Mouse (Mus musculus): ENCODE results near the gene Heatr4. TPM values are rescaled to one million over a fixed set of nuclear protein-coding genes. Genes with fewer than 3 reads are reported as not detected.
"Not testable (repeated sequence)": the region's sequence is repeated elsewhere in the genome, so short reads cannot be mapped to it uniquely, and the experiment has no call there.

The Heatr4 gene
- polyA plus RNA-seq, 1 experiment from 2014 or later: not detected

DNA sequence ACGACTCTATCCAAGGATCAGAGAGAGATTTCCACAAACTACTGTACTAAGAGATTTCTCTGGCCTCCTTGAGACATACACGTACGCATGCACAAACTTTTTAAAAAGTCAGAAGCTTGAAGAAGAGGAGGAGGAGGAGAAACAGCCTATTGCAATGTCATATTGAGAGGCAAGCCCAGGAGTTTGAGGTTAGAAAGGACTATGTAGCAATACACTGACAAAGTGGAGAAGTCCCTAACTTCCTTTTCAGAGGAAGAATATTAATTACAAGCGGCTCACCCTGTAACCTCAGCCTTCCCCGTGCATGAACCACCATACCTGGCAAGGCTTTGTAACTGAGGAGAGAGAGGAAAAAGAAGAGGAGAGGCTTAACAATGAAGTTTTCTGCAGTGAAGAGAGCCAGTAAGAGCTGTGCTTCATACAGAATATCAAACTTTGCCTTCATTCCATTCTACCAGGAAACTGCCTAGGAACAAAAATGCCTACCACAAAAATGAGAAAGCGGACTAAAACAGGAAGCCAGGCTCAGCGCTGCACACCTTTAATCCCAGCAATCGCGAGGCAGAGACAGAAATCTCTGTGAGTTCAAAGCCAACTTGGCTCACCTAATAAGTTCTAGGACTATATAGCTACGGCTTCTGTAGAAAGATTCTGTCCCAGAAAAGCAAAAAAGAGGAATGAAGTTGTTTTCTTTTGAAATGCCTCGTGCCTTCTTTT is 34.7 kb downstream of the Heatr4 start:
- Histone ChIP-seq H3K4me3 (peak overlapping the region; percentile 90), H3K27me3 (no peaks in the 10 kb centered on the region), H3K9ac (peak overlapping the region; percentile 88), H3K4me1 (peaks cover 28% of the 10 kb centered on the region), H3K36me3 (0 out of 2 replicates have a peak, but pooled peaks cover 6% of the 10 kb centered on the region), H3K9me3 (replicated peaks) (no peaks in the 10 kb centered on the region), H3K4me2 (replicated peaks) (peak overlapping the region; percentile 77), H3K27ac (peak overlapping the region; percentile 44; the same call in 1 of the 2 replicates)
- 29% methylated on average over 11 of the region's 11 CpGs for WGBS
- ATAC-seq (ENCODE audit: low FRiP score): no peak

DNA sequence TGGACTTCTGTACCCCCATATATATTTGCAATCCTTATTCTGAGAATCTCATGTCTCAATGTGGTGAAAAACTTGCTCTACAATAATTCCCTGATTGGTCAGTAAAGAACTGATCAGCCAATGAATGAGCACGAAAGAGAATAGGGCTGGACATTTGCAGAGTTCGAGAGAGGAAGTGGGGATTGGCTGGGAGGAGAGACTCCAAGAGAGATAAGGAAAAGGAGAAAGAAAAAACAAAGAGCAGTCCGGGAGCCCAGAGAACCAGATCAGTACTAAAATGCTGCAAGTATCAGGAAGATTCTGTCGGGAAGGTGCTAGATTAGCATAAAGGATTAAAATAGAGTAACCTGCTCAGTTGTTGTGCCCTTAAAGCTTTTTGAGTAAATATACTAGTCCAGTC is 35.6 kb downstream of the Heatr4 start:
- Histone ChIP-seq H3K36me3 (0 out of 2 replicates have a peak, but pooled peaks cover 6% of the 10 kb centered on the region), H3K4me2 (replicated peaks) (no peak overlapping the region), H3K9me3 (replicated peaks) (no peaks in the 10 kb centered on the region), H3K4me3 (no peak overlapping the region), H3K4me1 (peaks cover 28% of the 10 kb centered on the region), H3K27ac (no peak overlapping the region), H3K27me3 (no peaks in the 10 kb centered on the region), H3K9ac (no peak overlapping the region)
- no peak for ATAC-seq (ENCODE audit: low FRiP score)
- WGBS: 80% methylated on average over 4 of the region's 4 CpGs

GRCm38 (mm10) chr12:83947260-83947811 is 37.3 kb downstream of the Heatr4 start:
- peaks cover 18% of the 10 kb centered on the region for H3K4me1 ChIP-seq
- H3K27ac ChIP-seq: no peak overlapping the region
- H3K9me3 ChIP-seq (replicated peaks): no peaks in the 10 kb centered on the region
- no peak overlapping the region for H3K4me3 ChIP-seq
- 89% methylated on average over 8 of the region's 8 CpGs for WGBS
- 0 out of 2 replicates have a peak, but pooled peaks cover 2% of the 10 kb centered on the region for H3K36me3 ChIP-seq
- no peak overlapping the region for H3K4me2 ChIP-seq (replicated peaks)
- no peaks in the 10 kb centered on the region for H3K27me3 ChIP-seq
- no peak overlapping the region for H3K9ac ChIP-seq
- no peak for ATAC-seq (ENCODE audit: low FRiP score)

DNA sequence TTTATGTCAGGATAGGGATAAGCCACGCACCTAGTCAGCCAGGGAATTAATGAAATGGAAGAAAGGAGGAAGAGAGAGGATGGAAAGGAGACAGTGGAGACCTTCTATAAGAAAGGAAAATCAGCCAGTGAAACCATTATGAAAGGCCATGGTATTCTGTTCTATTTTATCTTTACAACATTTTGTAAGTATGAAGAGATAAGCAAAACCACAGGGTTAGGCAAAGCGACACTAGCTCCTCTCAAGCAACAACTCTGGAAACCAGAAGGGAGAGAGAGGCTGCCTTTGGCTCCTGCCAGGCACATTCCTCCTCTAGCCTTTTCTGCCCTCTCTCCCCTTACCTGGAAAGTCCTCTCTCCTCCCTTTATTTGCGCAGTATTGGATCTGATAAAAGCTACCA is 42.7 kb downstream of the Heatr4 start:
- Histone ChIP-seq H3K9ac (no peak overlapping the region), H3K27me3 (no peaks in the 10 kb centered on the region), H3K4me1 (no peaks in the 10 kb centered on the region), H3K27ac (no peak overlapping the region), H3K36me3 (no peaks in the 10 kb centered on the region), H3K4me3 (no peak overlapping the region), H3K4me2 (replicated peaks) (no peak overlapping the region), H3K9me3 (replicated peaks) (no peaks in the 10 kb centered on the region)
- no peak for ATAC-seq (ENCODE audit: low FRiP score)
- WGBS: 75% methylated on average over 3 of the region's 3 CpGs

- Histone ChIP-seq H3K4me3 (no peak overlapping the region), H3K36me3 (no peaks in the 10 kb centered on the region), H3K4me1 (no peaks in the 10 kb centered on the region), H3K9ac (no peak overlapping the region), H3K9me3 (replicated peaks) (no peaks in the 10 kb centered on the region), H3K27ac (no peak overlapping the region), H3K27me3 (no peaks in the 10 kb centered on the region), H3K4me2 (replicated peaks) (no peak overlapping the region)
- 61% methylated on average over 4 of the region's 4 CpGs for WGBS
- ATAC-seq (ENCODE audit: low FRiP score): no peak
These were observed 44.6 kb downstream of the Heatr4 start for GRCm38 (mm10) chr12:83940031-83940430.

- no peak overlapping the region for H3K4me2 ChIP-seq (replicated peaks)
- no peak overlapping the region for H3K4me3 ChIP-seq
- 78% methylated on average over 2 of the region's 2 CpGs for WGBS
- no peak for ATAC-seq (ENCODE audit: low FRiP score)
- no peaks in the 10 kb centered on the region for H3K36me3 ChIP-seq
- H3K4me1 ChIP-seq: no peaks in the 10 kb centered on the region
- H3K9ac ChIP-seq: no peak overlapping the region
- no peaks in the 10 kb centered on the region for H3K27me3 ChIP-seq
- H3K27ac ChIP-seq: no peak overlapping the region
- H3K9me3 ChIP-seq (replicated peaks): no peaks in the 10 kb centered on the region
These were observed 45.3 kb downstream of the Heatr4 start for GRCm38 (mm10) chr12:83939332-83939731.

DNA sequence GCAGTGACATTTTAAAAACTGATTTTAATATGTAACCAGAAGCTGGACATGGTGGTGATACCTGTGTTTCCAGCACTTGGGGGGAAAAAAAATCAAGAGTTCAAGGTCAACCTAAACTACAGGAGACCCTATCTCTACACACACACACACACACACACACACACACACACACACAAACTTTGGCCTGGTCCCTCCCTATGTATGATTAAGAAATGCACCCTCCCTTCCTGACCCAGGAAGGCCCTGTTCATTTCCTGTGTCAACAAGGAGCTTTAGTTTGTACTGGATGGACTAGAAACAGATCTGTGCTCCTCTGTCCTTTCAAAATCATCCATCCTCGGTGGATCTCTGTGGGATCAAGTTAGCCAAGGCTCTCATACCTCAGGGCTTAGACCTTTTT is 46.1 kb downstream of the Heatr4 start:
- H3K4me2 ChIP-seq (replicated peaks); H3K27ac ChIP-seq; H3K4me3 ChIP-seq; H3K4me1 ChIP-seq; H3K9ac ChIP-seq; H3K36me3 ChIP-seq; ATAC-seq (ENCODE audit: low FRiP score); H3K9me3 ChIP-seq (replicated peaks); H3K27me3 ChIP-seq: not testable (repeated sequence)
- WGBS: 56% methylated on average over 1 of the region's 1 CpGs

GRCm38 (mm10) chr12:83937600-83937999 is 47.1 kb downstream of the Heatr4 start:
- Histone ChIP-seq H3K4me3 (no peak overlapping the region), H3K4me1 (no peaks in the 10 kb centered on the region), H3K36me3 (no peaks in the 10 kb centered on the region), H3K27me3 (no peaks in the 10 kb centered on the region; the same call in 1 of the 2 replicates), H3K27ac (no peak overlapping the region), H3K4me2 (replicated peaks) (no peak overlapping the region), H3K9ac (no peak overlapping the region), H3K9me3 (replicated peaks) (no peaks in the 10 kb centered on the region)
- ATAC-seq (ENCODE audit: low FRiP score): no peak
- 65% methylated on average over 10 of the region's 10 CpGs for WGBS

DNA sequence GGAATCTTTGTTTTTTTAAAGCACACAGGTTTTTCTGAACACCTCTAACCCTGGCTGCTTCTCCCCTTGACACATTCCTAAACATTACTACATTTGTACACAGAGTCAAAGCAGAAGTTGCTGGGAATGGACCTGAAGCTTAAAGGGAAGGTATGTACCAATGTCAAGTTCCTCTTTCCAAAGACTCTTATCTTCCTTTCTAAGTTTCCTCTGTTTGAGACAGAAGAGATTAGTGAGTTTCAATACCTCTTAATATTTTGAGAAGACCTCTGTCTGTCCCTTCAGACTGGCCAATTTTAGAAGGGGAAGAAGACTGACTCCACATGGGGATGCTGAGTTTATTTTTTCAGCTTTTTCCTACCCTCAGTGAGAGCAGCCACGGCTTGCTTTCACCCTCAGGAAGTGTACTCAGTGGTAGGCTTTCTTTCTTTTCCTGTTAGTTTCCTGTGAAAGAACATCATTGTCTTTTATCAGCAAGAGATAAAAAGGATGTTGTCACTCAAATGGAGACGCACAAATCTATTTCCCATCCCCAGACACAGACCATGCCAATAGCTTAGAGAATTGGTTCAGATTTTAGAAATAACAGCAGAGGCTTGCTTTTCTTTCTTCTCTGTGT is 55.4 kb downstream of the Heatr4 start:
- Histone ChIP-seq H3K4me2 (replicated peaks) (no peak overlapping the region), H3K9me3 (replicated peaks) (no peaks in the 10 kb centered on the region), H3K4me3 (no peak overlapping the region), H3K36me3 (no peaks in the 10 kb centered on the region), H3K9ac (no peak overlapping the region), H3K27me3 (no peaks in the 10 kb centered on the region; the same call in 1 of the 2 replicates), H3K4me1 (no peaks in the 10 kb centered on the region), H3K27ac (no peak overlapping the region)
- WGBS: 35% methylated on average over 2 of the region's 2 CpGs
- no peak for ATAC-seq (ENCODE audit: low FRiP score)

DNA sequence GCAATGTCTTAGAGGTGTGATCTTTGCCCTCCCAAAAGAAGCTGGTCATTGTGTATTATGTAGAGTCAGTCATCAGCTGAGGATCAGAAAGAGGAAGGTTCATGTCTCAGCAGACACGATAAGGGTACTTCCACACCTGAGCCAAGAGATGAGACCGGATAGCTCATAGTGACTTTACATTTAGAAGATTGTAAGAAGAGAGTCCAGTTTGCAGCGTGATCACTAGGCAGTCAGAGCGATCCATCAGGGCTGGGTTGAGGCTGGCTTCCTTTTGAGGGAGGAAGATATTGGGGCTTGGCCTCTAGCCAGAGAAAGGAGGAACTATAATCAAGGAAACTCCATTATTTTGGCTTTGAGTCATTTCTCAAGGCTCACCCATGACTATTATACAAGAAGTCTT is 56.9 kb downstream of the Heatr4 start:
- Histone ChIP-seq H3K4me1 (peaks cover 4% of the 10 kb centered on the region), H3K27me3 (no peaks in the 10 kb centered on the region), H3K27ac (no peak overlapping the region), H3K4me2 (replicated peaks) (no peak overlapping the region), H3K36me3 (no peaks in the 10 kb centered on the region), H3K9ac (no peak overlapping the region), H3K9me3 (replicated peaks) (no peaks in the 10 kb centered on the region), H3K4me3 (no peak overlapping the region)
- ATAC-seq (ENCODE audit: low FRiP score): no peak
- 82% methylated on average over 4 of the region's 4 CpGs for WGBS

DNA sequence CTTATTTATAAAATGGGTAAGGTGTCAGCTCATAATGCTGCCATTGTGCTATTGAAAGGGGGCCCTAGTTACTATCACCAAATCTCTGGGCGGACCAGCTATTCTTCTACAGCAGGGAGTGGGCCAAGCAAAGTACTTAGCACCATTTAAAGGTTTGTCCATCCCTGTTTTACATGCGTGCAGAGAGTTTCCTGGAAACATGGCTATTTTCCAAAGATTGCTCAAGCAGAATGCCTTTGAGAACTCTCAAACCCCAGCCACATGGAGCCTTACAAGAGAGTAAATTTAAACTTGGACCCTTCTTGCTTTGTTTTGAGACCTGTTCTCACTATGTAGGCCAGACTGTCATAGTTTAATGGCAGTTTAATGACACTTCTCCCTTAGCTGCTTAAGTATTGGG is 58.6 kb downstream of the Heatr4 start:
- no peaks in the 10 kb centered on the region for H3K27me3 ChIP-seq
- H3K27ac ChIP-seq: no peak overlapping the region
- no peak overlapping the region for H3K4me2 ChIP-seq (replicated peaks)
- H3K4me1 ChIP-seq: peaks cover 7% of the 10 kb centered on the region
- H3K4me3 ChIP-seq: no peak overlapping the region
- no peak for ATAC-seq (ENCODE audit: low FRiP score)
- no peaks in the 10 kb centered on the region for H3K9me3 ChIP-seq (replicated peaks)
- no peaks in the 10 kb centered on the region for H3K36me3 ChIP-seq
- 88% methylated on average over 2 of the region's 2 CpGs for WGBS
- no peak overlapping the region for H3K9ac ChIP-seq

DNA sequence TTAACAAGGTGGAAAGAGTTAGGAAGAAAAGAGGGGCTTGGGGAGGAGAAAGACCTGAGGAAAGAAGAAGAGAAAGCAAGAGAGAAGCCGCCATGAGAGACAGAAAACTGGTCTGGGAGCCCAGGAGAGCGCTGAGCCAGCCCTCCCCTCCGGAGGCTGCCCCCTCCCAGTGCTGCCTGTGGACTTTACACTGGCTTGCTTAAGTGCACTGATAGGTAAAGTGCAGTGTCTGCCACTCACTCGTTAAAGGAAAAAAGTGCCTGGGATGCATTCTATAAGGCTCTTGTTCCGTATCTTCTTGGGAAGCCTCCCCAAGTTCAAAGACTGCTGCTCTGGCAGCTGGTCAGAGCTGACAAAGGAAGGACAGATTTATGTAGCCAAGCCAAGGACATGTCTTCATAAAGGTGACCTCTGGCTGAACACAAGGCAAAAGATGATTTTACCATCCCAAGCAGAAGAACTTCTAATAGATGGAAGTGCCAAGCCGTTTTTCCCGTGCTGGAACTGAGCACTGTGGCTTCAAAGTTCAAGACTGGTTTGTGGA is 59.4 kb downstream of the Heatr4 start:
- Histone ChIP-seq H3K4me3 (no peak overlapping the region), H3K4me2 (replicated peaks) (no peak overlapping the region), H3K27ac (no peak overlapping the region), H3K9me3 (replicated peaks) (no peaks in the 10 kb centered on the region), H3K36me3 (no peaks in the 10 kb centered on the region), H3K4me1 (peaks cover 14% of the 10 kb centered on the region), H3K9ac (no peak overlapping the region), H3K27me3 (no peaks in the 10 kb centered on the region)
- WGBS: 70% methylated on average over 7 of the region's 7 CpGs
- ATAC-seq (ENCODE audit: low FRiP score): no peak
